Mouse (Mus musculus) midbrain, embryonic 11.5 days (tissue): ENCODE measurements around the gene 2610528A11Rik. TPM values are rescaled to one million over a fixed set of nuclear protein-coding genes. Genes with fewer than 3 reads are reported as not detected.

Source experiments
- ATAC-seq: fragments of 200-750 bp; cut with Nextera tagmentation; 2 replicates; pipeline ENCODE4 v1.8.0; 2017; ENCODE audit warnings: moderate TSS enrichment, moderate library complexity; ENCODE audit not compliant: low FRiP score
- DNase-seq: peaks from one replicate; pipeline ENCODE4 v3.0.0; 2015; ENCODE audit warnings: low spot score; ENCODE audit errors: missing footprints
- H3K27ac ChIP-seq: fragments of 300-500 bp; sonication (generic); 2 replicates; pipeline ENCODE4 v1.5.1; 2014; ENCODE audit warnings: low read depth, low read length
- H3K27me3 ChIP-seq: fragments of 300-500 bp; sonication (generic); 2 replicates; pipeline ENCODE4 v1.6.1; 2014; ENCODE audit warnings: mild to moderate bottlenecking, low read length, moderate library complexity, mixed read lengths; ENCODE audit not compliant: control insufficient read depth, insufficient read depth
- H3K36me3 ChIP-seq: fragments of 300-500 bp; sonication (generic); 2 replicates; pipeline ENCODE4 v1.6.1; 2014; ENCODE audit warnings: mild to moderate bottlenecking, low read length, moderate library complexity, mixed read lengths; ENCODE audit not compliant: control insufficient read depth, insufficient read depth
- H3K4me1 ChIP-seq: fragments of 300-500 bp; sonication (generic); 2 replicates; pipeline ENCODE4 v1.6.1; 2014; ENCODE audit warnings: low read length; ENCODE audit not compliant: control insufficient read depth, insufficient read depth
- H3K4me2 ChIP-seq: fragments of 300-500 bp; sonication (generic); 2 replicates; pipeline ENCODE4 v1.6.1; 2014; ENCODE audit warnings: mild to moderate bottlenecking, moderate library complexity
- H3K4me3 ChIP-seq: fragments of 300-500 bp; sonication (generic); 2 replicates; pipeline ENCODE4 v1.5.1; 2014; ENCODE audit warnings: low read depth, low read length
- H3K9ac ChIP-seq: fragments of 300-500 bp; sonication (generic); 2 replicates; pipeline ENCODE4 v1.6.1; 2014; ENCODE audit warnings: low read length
- H3K9me3 ChIP-seq: fragments of 300-500 bp; sonication (generic); 2 replicates; pipeline ENCODE4 v1.6.1; 2016; ENCODE audit warnings: low read length; ENCODE audit not compliant: control insufficient read depth
- WGBS: fragments of 180-500 bp; shearing (Covaris S2); extraction: QIAGEN DNeasy Blood & Tissue Kit; methylation state at CpG from one replicate; pipeline ENCODE4 v1.1.7; 2014; 5-methylcytosine and 5-hydroxymethylcytosine counted together
- polyA plus RNA-seq: library from polyadenylated mRNA; unstranded; fragments of >200 nt; fragmentation: Nextera tagmentation; extraction: Ambion mirVana; gene quantifications from 2 replicates; pipeline ENCODE4 v1.2.1, GENCODE M21; 2014

2610528A11Rik gene
- polyA plus RNA-seq, 1 experiment from 2014 or later: not detected

- Histone ChIP-seq H3K9ac (peak overlapping the region; percentile 89), H3K4me2 (peak overlapping the region; percentile 65), H3K4me1 (peaks cover 2% of the 10 kb centered on the region; the same call in 1 of the 2 replicates), H3K27me3 (no peaks in the 10 kb centered on the region), H3K36me3 (no peaks in the 10 kb centered on the region), H3K4me3 (peak overlapping the region; percentile 87), H3K9me3 (no peaks in the 10 kb centered on the region), H3K27ac (peak overlapping the region; percentile 51; the same call in 1 of the 2 replicates)
- no peak for ATAC-seq
- no peak for DNase-seq
- WGBS: 3% methylated on average over 40 of the region's 40 CpGs
These were observed 20.7 kb upstream of the 2610528A11Rik start for GRCm38 (mm10) chr14:37134304-37135126.

GRCm38 (mm10) chr14:37127652-37128051, 13.8 kb upstream of the 2610528A11Rik start:
- no peak overlapping the region for H3K9ac ChIP-seq
- ATAC-seq (no peak), DNase-seq (peak; percentile 88)
- H3K36me3 ChIP-seq: peaks cover 4% of the 10 kb centered on the region
- H3K4me2 ChIP-seq: no peak overlapping the region
- no peaks in the 10 kb centered on the region for H3K27me3 ChIP-seq
- H3K27ac ChIP-seq: no peak overlapping the region
- H3K9me3 ChIP-seq: no peaks in the 10 kb centered on the region
- WGBS: 50% methylated on average over 4 of the region's 4 CpGs
- H3K4me1 ChIP-seq: no peaks in the 10 kb centered on the region
- no peak overlapping the region for H3K4me3 ChIP-seq

- ATAC-seq: no peak
- 98% methylated on average over 4 of the region's 4 CpGs for WGBS
- no peak overlapping the region for H3K4me3 ChIP-seq
- H3K4me1 ChIP-seq: no peaks in the 10 kb centered on the region
- H3K36me3 ChIP-seq: no peaks in the 10 kb centered on the region
- no peaks in the 10 kb centered on the region for H3K9me3 ChIP-seq
- H3K9ac ChIP-seq: no peak overlapping the region
- no peak overlapping the region for H3K4me2 ChIP-seq
- no peak overlapping the region for H3K27ac ChIP-seq
- DNase-seq: no peak
- no peaks in the 10 kb centered on the region for H3K27me3 ChIP-seq
These were observed 5.4 kb upstream of the 2610528A11Rik start for GRCm38 (mm10) chr14:37119233-37119632.

GRCm38 (mm10) chr14:37112931-37113330, 891 bp downstream of the 2610528A11Rik start:
- no peak overlapping the region for H3K9ac ChIP-seq
- 92% methylated on average over 7 of the region's 7 CpGs for WGBS
- no peaks in the 10 kb centered on the region for H3K4me1 ChIP-seq
- no peak for ATAC-seq
- no peak for DNase-seq
- H3K9me3 ChIP-seq: no peaks in the 10 kb centered on the region
- H3K27me3 ChIP-seq: no peaks in the 10 kb centered on the region
- no peak overlapping the region for H3K4me2 ChIP-seq
- no peak overlapping the region for H3K27ac ChIP-seq
- H3K4me3 ChIP-seq: no peak overlapping the region
- no peaks in the 10 kb centered on the region for H3K36me3 ChIP-seq

GRCm38 (mm10) chr14:37111371-37111770, 2.5 kb downstream of the 2610528A11Rik start:
- H3K27ac ChIP-seq: no peak overlapping the region
- no peaks in the 10 kb centered on the region for H3K4me1 ChIP-seq
- no peaks in the 10 kb centered on the region for H3K9me3 ChIP-seq
- no peaks in the 10 kb centered on the region for H3K36me3 ChIP-seq
- ATAC-seq (no peak), DNase-seq (no peak)
- no peak overlapping the region for H3K9ac ChIP-seq
- no peaks in the 10 kb centered on the region for H3K27me3 ChIP-seq
- H3K4me2 ChIP-seq: no peak overlapping the region
- no peak overlapping the region for H3K4me3 ChIP-seq

- Histone ChIP-seq H3K4me2 (no peak overlapping the region), H3K4me1 (no peaks in the 10 kb centered on the region), H3K27ac (no peak overlapping the region), H3K27me3 (no peaks in the 10 kb centered on the region), H3K36me3 (no peaks in the 10 kb centered on the region), H3K4me3 (no peak overlapping the region), H3K9ac (no peak overlapping the region), H3K9me3 (no peaks in the 10 kb centered on the region)
- DNase-seq (no peak), ATAC-seq (no peak)
- 89% methylated on average over 2 of the region's 2 CpGs for WGBS
These were observed 3.4 kb downstream of the 2610528A11Rik start for GRCm38 (mm10) chr14:37110456-37110855.

- H3K9ac ChIP-seq: no peak overlapping the region
- DNase-seq (no peak), ATAC-seq (no peak)
- no peaks in the 10 kb centered on the region for H3K27me3 ChIP-seq
- H3K4me1 ChIP-seq: no peaks in the 10 kb centered on the region
- 75% methylated on average over 9 of the region's 9 CpGs for WGBS
- no peak overlapping the region for H3K27ac ChIP-seq
- H3K36me3 ChIP-seq: no peaks in the 10 kb centered on the region
- no peak overlapping the region for H3K4me2 ChIP-seq
- no peak overlapping the region for H3K4me3 ChIP-seq
- no peaks in the 10 kb centered on the region for H3K9me3 ChIP-seq
These were observed 3.8 kb downstream of the 2610528A11Rik start for GRCm38 (mm10) chr14:37109975-37110374.

- Histone ChIP-seq H3K4me2 (no peak overlapping the region), H3K4me3 (no peak overlapping the region), H3K4me1 (no peaks in the 10 kb centered on the region), H3K36me3 (no peaks in the 10 kb centered on the region), H3K9me3 (no peaks in the 10 kb centered on the region), H3K27me3 (no peaks in the 10 kb centered on the region), H3K27ac (no peak overlapping the region), H3K9ac (no peak overlapping the region)
- WGBS: 87% methylated on average over 8 of the region's 8 CpGs
- no peak for ATAC-seq
- DNase-seq: no peak
These were observed 4.4 kb downstream of the 2610528A11Rik start for GRCm38 (mm10) chr14:37109460-37109859.

- no peaks in the 10 kb centered on the region for H3K36me3 ChIP-seq
- 36% methylated on average over 7 of the region's 7 CpGs for WGBS
- H3K4me1 ChIP-seq: no peaks in the 10 kb centered on the region
- ATAC-seq (no peak), DNase-seq (no peak)
- H3K9ac ChIP-seq: no peak overlapping the region
- H3K4me2 ChIP-seq: no peak overlapping the region
- no peaks in the 10 kb centered on the region for H3K27me3 ChIP-seq
- no peak overlapping the region for H3K27ac ChIP-seq
- H3K9me3 ChIP-seq: no peaks in the 10 kb centered on the region
- H3K4me3 ChIP-seq: no peak overlapping the region
These were observed 8.0 kb downstream of the 2610528A11Rik start for GRCm38 (mm10) chr14:37105846-37106245.
